Mouse (Mus musculus) mouse embryonic stem cell (cell line): ENCODE data around the gene Spint2.

Experiments used
- in situ Hi-C, 2 experiments: fragments of 300-500 bp; cut with MboI; formaldehyde crosslinking; loops; 1 replicate in 1 of 2; 3 replicates in 1 of 2; pipeline ENCODE4 v1.14.3; 2019 to 2020; ENCODE audit warnings: low sequenced_read_pairs in 2 of 2, low pct_unique_long_range_greater_than_20kb in 1 of 2, mixed read lengths in 1 of 2; ENCODE audit not compliant: unreplicated experiment in 1 of 2

Gene Spint2

GRCm38 (mm10) chr7:29281201-29282073 is at the start of gene Spint2:
TSS of gene Spint2 (minus strand) at chr7:29281912.
- in situ Hi-C loops = no loop called here

GRCm38 (mm10) chr7:29328984-29329383 is 47.3 kb upstream of the Spint2 start:
- in situ Hi-C loops = no loop called here

- in situ Hi-C loops = no loop called here
Measured at GRCm38 (mm10) chr7:29327087-29327486, 45.4 kb upstream of the Spint2 start.

GRCm38 (mm10) chr7:29319337-29320307 is 37.9 kb upstream of the Spint2 start:
- in situ Hi-C loops = no loop called here

GRCm38 (mm10) chr7:29318115-29318911 is 36.6 kb upstream of the Spint2 start:
- in situ Hi-C loops = no loop called here

- in situ Hi-C loops = no loop called here
Measured at GRCm38 (mm10) chr7:29317558-29317957, 35.8 kb upstream of the Spint2 start.

GRCm38 (mm10) chr7:29316976-29317375 is 35.3 kb upstream of the Spint2 start:
- in situ Hi-C loops = no loop called here

- in situ Hi-C loops = no loop called here
Measured at GRCm38 (mm10) chr7:29316137-29316734, 34.5 kb upstream of the Spint2 start.

GRCm38 (mm10) chr7:29314844-29315628 is 33.3 kb upstream of the Spint2 start:
- in situ Hi-C loops = no loop called here

- in situ Hi-C loops = no loop called here
Measured at GRCm38 (mm10) chr7:29313572-29314261, 32.0 kb upstream of the Spint2 start.

- in situ Hi-C loops = no loop called here
Measured at GRCm38 (mm10) chr7:29313051-29313450, 31.3 kb upstream of the Spint2 start.

GRCm38 (mm10) chr7:29309749-29310148 is 28.0 kb upstream of the Spint2 start:
- in situ Hi-C loops = no loop called here

- in situ Hi-C loops = no loop called here
Measured at GRCm38 (mm10) chr7:29309221-29309721, 27.6 kb upstream of the Spint2 start.

GRCm38 (mm10) chr7:29307350-29308104 is 25.8 kb upstream of the Spint2 start:
- in situ Hi-C loops = no loop called here

- in situ Hi-C loops = no loop called here
Measured at GRCm38 (mm10) chr7:29306619-29307018, 24.9 kb upstream of the Spint2 start.

GRCm38 (mm10) chr7:29306108-29306507 is 24.4 kb upstream of the Spint2 start:
- in situ Hi-C loops = no loop called here
